Mouse (Mus musculus): ENCODE measurements at regions not wholly inside any gene's neighbourhood (a gene's known extent, or its start where the extent isn't known, plus 50 kb on each side); places are given as distances from the start of the nearest gene placed in this dataset.

DNA sequence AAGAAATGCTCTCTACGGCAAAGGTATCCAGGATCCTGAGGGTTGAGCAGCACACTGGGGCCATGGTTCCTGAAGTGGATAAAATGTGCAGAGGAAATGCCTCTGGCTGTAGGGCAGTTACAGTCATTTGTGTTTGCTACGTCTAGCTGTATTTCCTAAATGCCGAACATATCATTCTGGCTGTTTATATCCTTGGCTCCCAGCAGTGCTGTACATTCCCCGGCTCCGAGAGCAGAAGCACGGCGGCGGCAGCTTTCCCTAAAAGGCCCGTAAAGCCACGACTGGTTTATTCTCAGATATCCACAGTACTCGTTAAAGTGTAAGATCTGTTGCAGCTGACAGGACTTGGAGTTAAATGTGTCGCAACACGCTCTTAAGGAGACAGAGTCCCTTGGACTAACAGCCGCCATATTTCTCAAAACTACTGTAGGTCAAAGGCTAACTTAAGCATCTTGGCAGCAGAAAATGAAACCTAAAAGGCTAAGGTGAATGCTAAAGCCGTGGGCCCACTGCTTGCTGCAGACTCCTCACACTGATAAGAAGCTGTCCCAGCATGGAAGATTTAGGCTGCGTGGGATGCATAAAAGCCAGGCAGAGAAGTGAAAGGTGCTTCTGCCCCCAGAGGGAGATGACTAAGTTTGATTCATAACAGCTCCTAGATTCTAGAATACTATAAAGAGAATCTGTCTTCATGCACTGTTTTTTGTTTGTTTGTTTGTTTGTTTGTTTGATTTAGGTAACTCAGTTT is 192.1 kb upstream of the Fn1 start:
- TF ChIP-seq CTCF (IDR thresholded peaks at IDR 0.05; ENCODE audit: low read depth) (no peak), EP300 (IDR thresholded peaks at IDR 0.05; ENCODE audit: low read depth) (no peak)
